Mouse (Mus musculus) mouse embryonic stem cell (cell line): ENCODE data around the gene Pbp2.

Source experiments
- in situ Hi-C, 2 experiments: fragments of 300-500 bp; cut with MboI; formaldehyde crosslinking; loops; 1 replicate in 1 of 2; 3 replicates in 1 of 2; pipeline ENCODE4 v1.14.3; 2019 to 2020; ENCODE audit warnings: low sequenced_read_pairs in 2 of 2, low pct_unique_long_range_greater_than_20kb in 1 of 2, mixed read lengths in 1 of 2; ENCODE audit not compliant: unreplicated experiment in 1 of 2

Pbp2 gene

DNA sequence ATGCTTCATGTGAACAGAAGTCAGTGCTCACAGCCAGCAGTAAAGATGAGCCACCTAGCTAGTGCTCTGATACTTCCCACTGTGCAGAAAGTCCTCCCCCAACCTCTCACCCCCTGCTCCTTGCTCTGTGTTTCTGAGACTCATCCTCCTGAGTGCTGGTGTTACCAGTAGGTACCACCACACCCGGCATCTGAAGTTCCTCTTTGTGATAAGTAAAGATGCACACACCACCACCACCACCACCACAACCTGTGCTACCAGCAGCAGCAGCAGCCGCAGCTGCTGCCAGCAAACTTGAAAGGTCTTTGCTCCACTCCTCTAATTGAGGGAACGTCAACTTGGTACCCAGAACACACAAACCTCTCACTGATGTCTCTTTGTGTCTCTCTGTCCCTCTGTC lies 43.0 kb downstream of the Pbp2 start:
- in situ Hi-C loops, result no loop called here

DNA sequence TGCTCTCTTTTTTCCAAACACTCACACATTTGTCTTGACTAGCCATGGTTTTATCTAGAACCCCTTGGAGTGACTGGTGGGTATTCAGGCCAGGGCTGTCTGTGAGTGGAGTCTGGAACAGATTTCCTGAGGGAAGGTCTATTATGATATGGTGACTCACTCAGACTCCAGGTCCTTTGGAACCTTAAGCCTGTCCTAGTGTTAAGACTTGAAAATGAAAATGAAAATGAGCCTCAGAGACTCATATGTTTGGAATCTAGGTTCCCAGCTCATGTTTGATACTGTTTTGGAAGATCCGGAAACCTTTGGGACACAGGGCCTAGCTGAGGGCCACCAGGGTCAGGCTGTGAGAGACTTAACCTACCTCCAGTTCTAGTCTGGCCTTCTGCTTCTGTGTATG lies 44.1 kb downstream of the Pbp2 start:
- in situ Hi-C loops, result no loop called here

- in situ Hi-C loops, result no loop called here
These were observed 46.1 kb downstream of the Pbp2 start for GRCm38 (mm10) chr6:135264136-135264535.

DNA sequence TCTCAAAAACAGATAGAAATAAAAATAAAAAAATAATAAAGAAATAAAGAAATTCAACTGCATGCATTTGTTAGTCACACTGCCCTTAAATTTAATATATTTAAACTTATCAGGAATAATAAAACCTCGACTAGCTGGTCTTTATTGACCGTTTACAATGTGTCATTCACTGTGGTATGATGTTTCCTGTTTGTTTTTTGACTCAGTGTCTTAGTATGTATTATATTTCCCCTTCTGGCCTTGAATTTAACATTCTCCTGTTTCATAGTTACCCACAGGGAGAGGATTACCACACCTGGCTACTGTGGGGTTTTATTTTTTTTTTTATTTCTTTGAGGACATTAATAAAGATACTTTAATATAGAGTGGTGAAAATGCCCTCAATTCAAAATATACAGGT lies 47.6 kb downstream of the Pbp2 start:
- in situ Hi-C loops, result no loop called here

GRCm38 (mm10) chr6:135261124-135261523 lies 49.1 kb downstream of the Pbp2 start:
- in situ Hi-C loops, result no loop called here

DNA sequence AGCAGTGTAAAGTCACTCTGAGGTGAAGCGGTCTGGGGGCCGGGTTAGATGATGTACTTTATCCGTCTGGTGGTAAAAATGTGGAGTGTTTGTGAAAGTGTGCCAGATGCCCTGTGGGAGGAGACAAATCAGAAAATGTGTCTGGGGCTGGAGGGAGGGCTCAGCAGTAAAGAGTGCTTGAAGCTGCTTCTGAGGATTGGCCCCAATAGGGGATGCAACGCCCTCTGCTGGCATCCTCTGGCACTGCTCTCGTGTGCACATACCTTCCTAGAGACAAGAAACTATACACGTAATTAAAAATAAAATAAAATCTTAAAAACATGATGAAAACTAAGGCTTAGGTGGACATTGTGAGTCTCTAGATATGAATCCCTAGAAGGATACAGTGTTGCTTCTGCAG lies 49.8 kb downstream of the Pbp2 start:
- in situ Hi-C loops, result no loop called here
